Mouse (Mus musculus) frontal cortex, postnatal 25 days (tissue): ENCODE data around the gene Gm13084.
"Not testable (repeated sequence)": the region's sequence is repeated elsewhere in the genome, so short reads cannot be mapped to it uniquely, and the experiment has no call there.

Experiments
- DNase-seq, 2 experiments: peaks; one replicate each; pipeline ENCODE4 v3.0.0; 2022; ENCODE audit warnings: low spot score in 2 of 2

The Gm13084 gene

GRCm38 (mm10) chr4:143815993-143816392, at the start of gene Gm13084:
Gene Gm13084 (minus strand): TSS chr4:143816093.
- no peak for DNase-seq

DNA sequence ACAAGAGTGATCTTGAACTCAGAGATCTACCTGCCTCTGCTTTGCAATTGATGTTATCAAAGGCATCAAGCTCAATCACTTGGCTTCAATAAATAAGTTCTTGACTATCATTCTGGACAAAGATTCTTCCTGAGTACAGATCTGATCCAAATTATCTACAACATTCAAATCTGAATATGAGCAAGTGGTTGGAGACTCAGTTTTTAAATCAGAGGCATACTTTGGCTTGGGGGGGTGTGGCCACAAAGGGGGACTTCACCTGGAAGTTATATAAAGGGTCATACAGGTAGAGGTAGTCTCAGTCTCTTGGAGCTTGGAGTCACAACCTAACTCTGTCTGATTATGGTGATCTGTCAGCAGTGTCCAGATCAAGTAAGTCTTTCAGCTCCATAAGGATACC, 30.3 kb upstream of the Gm13084 start, which contains the start of gene Gm13103:
TSS of gene Gm13103 (plus strand) at position 301 of the 400 bp plus-strand sequence.
- not testable (repeated sequence) for DNase-seq

GRCm38 (mm10) chr4:143789052-143789451, 26.8 kb downstream of the Gm13084 start, which contains the start of gene Gm13023:
Gene Gm13023 (plus strand): TSS chr4:143789352.
- not testable (repeated sequence) for DNase-seq
